Mouse (Mus musculus) cerebellum, postnatal 25 days (tissue): ENCODE measurements around the gene Rhbdf2.
A peak's percentile ranks its signal among the peaks of the same experiment; 100 is the strongest.

Experiments
- DNase-seq, 2 experiments: peaks; one replicate each; pipeline ENCODE4 v3.0.0; 2021; ENCODE audit warnings: mixed read lengths in 2 of 2

The Rhbdf2 gene

GRCm38 (mm10) chr11:116642681-116643578, 16.1 kb upstream of the Rhbdf2 start:
- peak; percentile 96 to 97 for DNase-seq

GRCm38 (mm10) chr11:116641731-116642130, 14.9 kb upstream of the Rhbdf2 start:
- peak; percentile 14 to 17 for DNase-seq

GRCm38 (mm10) chr11:116641168-116641567, 14.3 kb upstream of the Rhbdf2 start:
- peak; percentile 46 to 68 for DNase-seq

GRCm38 (mm10) chr11:116636607-116637006, 9.8 kb upstream of the Rhbdf2 start:
- DNase-seq: peak in 1 of 2 experiments; percentile 55

GRCm38 (mm10) chr11:116632962-116633361, 6.1 kb upstream of the Rhbdf2 start:
- DNase-seq: no peak

GRCm38 (mm10) chr11:116630171-116630965, 3.5 kb upstream of the Rhbdf2 start:
- DNase-seq: no peak

- no peak for DNase-seq
These were observed 2.7 kb upstream of the Rhbdf2 start for GRCm38 (mm10) chr11:116629472-116629871.

- peak; percentile 89 to 93 for DNase-seq
These were observed 1.9 kb upstream of the Rhbdf2 start for GRCm38 (mm10) chr11:116628712-116629111.

- peak; percentile 51 to 78 for DNase-seq
These were observed 527 bp upstream of the Rhbdf2 start for GRCm38 (mm10) chr11:116627072-116628020.

- peak; percentile 67 to 81 for DNase-seq
These were observed 1.5 kb downstream of the Rhbdf2 start for GRCm38 (mm10) chr11:116625081-116626000.

- peak; percentile 74 to 79 for DNase-seq
These were observed 2.5 kb downstream of the Rhbdf2 start for GRCm38 (mm10) chr11:116624131-116624832.

GRCm38 (mm10) chr11:116623281-116624124, 3.3 kb downstream of the Rhbdf2 start:
- DNase-seq: peak; percentile 40 to 54

- DNase-seq: peak; percentile 89 to 90
These were observed 5.5 kb downstream of the Rhbdf2 start for GRCm38 (mm10) chr11:116621258-116621704.

GRCm38 (mm10) chr11:116620559-116621253, 6.1 kb downstream of the Rhbdf2 start:
- peak in 1 of 2 experiments; percentile 35 for DNase-seq

- peak; percentile 35 to 40 for DNase-seq
These were observed 6.7 kb downstream of the Rhbdf2 start for GRCm38 (mm10) chr11:116620073-116620472.

- DNase-seq: no peak
These were observed 7.3 kb downstream of the Rhbdf2 start for GRCm38 (mm10) chr11:116619561-116619960.

GRCm38 (mm10) chr11:116619156-116619555, 7.7 kb downstream of the Rhbdf2 start:
- DNase-seq: peak; percentile 81 to 85

- peak in 1 of 2 experiments; percentile 22 for DNase-seq
These were observed 8.2 kb downstream of the Rhbdf2 start for GRCm38 (mm10) chr11:116618666-116619065.

GRCm38 (mm10) chr11:116617641-116618040, 9.2 kb downstream of the Rhbdf2 start:
- DNase-seq: peak; percentile 55 to 61
